Mouse (Mus musculus): ENCODE data around the gene Khdc1a. TPM values are rescaled to one million over a fixed set of nuclear protein-coding genes. Genes with fewer than 3 reads are reported as not detected.
"Not testable (repeated sequence)": the region's sequence is repeated elsewhere in the genome, so short reads cannot be mapped to it uniquely, and the experiment has no call there.

Khdc1a gene
- total RNA-seq (2021) = not detected
- long read RNA-seq, experiment 1 = 0 reads
- long read RNA-seq, experiment 2 = 0 reads

DNA sequence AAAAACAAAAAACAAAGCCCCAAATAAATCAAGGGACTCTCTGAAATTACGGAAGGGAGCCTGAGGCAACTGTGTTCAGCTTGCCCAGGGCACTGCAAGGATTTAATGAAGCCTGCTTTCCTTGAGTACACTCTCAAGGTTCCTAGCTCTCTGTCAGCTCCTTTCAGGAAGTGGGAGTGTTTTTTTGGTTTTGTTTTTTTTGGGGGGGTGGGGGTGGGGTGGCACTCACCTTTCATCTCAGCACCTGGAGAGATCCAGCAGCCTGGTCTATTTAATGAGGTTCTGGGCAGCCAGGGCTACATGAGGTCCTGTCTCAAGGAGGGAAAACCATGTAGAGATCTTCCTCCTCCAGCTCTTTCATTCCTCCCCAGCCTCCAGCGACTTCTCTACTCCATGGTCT is at the start of gene Khdc1a:
Gene Khdc1a, plus strand, starts transcription at position 301 of the 400 bp plus-strand sequence.
- no peak for DNase-seq

DNA sequence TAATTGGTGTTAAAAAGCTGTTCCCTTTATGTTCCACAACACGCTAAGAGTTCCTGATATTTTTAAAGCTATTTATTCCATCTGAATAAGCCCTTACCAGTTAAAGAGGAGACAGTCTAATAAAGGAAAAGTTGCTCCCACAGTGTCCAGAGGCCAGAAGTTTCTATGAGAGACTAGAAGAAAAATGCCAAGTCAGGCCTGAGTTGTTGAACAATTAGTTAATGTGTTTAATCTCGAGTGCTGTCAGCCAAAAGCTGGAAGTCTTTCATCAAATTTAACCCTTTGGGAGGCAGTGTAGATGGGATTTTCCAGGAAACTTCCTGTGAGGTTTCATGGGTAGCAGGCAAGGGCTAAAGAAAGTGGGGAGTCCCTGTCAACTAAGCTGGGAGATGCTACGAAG is 49.6 kb upstream of the Khdc1a start:
- DNase-seq = no peak

DNA sequence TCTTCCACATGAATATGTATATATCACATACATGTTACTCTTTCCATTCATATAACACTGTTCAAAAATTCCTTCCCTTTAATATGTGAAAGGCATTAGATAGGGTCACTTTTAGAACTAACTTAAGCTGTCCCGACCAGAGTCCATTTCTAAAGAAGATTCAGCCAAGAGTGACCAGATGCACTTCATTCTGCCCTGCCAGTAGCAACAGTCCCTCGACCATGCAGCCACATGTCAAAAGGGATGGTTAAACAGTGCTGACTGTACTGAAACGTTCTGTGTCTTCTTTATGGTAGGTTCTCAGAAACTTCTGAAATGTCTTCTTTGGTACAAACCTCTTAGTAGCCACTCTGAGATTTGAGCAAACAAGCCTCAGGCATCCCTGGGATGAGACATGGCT is 47.8 kb upstream of the Khdc1a start:
- no peak for DNase-seq

DNA sequence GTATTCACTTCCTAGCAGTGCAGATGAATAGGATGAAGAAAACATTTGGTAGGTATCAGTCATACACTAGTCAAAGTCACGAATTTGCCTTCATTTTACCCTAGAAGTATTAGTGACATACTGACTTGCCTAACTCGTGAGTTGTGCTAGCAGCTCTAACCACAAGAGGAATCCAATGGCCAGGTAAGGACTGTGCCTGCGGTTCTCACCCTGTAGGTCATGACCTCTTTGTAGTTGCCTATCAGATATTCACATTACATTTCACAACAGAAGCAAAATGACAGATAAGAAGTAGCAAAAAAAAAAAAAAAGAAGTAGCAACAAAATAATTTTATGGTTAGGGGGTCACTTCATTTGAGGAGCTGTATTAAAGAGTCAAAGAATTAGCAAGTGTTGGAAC is 45.3 kb upstream of the Khdc1a start:
- no peak for DNase-seq

DNA sequence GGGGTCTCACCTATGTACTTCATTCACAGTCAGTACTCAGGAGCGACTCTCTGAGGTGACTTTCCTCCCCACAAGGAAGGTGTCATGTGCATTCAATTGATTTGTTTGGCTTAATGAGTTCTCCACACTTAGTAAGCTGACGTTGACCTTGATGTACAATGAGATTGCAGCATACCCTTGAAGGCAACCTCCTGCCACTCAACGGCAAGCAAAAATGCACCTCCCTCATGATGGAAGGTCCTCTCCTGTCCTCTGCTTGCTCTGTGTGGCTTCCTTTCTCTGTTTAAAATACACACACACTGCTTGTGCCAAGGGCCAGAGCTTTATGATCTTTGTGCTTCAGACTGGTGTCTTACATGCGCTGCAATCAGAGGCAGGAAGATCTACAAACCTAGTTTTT is 44.8 kb upstream of the Khdc1a start:
- DNase-seq = no peak

DNA sequence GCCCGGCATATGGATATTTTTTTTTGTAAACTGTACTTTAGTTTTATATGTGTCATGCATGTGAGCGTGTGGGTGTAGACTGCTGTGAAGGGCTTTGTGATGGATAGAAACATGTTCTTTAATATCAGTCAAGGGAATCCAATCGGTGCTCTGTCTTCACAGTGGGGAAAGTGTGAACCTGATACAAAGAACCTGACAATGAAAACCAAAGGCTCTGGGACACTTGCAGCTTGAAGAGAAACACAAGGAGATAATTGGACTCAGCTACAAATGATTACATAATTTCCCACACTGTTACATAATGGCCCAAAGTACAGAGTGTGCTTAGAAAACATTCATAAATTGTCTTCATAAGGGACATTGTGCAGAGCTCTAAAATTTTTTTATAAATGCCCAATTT is 44.0 kb upstream of the Khdc1a start:
- peak; percentile 19 to 26 for DNase-seq

DNA sequence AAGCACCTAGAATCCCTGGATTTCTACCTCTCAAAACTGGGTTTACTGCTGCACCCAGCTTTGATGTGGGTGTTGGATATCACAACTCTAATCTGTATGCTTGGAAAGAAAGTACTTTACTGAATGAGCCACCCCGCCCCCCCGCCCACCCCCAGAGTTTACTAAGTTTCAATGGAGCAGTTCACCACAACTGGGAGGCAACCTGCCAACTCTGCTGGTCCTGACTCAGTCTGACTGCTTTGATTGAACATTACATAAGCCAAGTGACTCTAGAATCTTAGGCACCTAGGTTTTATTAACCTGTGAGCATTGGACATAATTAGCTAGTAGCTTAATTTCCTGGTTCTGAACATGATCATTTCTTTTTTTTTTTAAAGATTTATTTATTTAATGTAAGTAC is 35.1 kb upstream of the Khdc1a start:
- DNase-seq = no peak

DNA sequence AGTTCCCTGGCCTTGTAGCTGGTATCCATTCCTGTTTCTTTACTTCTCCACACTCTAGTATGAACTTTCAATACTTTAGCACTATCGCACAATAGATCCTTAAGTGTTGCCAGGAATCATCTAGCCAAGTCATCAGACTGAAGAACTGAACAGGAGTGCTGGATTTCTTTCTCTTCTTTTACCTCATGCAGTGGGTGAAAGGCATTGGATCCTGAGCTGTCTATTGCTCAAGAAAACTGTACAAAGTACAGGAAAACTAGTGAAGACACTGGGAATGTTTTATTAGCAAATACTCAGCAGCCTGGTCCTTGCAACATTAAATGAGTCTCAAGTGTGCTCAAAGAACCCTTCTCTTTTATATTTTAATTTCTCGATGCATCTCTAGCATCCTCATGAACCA is 33.7 kb upstream of the Khdc1a start:
- no peak for DNase-seq

DNA sequence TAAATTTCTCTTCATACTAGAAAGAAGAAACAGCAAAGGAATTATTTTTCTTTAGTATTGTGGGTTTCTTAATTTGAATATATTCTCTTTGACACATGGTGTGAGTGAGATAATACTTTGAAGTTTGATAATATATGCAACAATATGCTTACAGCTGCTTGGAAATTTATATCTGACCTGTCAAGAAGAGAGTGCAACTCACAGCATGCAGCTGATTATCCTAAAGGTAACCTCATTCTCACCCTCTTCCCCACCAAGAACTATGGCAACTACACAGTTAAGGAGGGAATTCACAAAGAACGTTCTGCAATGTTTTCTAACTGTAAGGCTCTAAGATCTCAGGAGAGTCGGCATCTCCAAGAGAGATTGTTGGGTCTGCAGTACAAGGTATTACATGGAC is 33.1 kb upstream of the Khdc1a start:
- DNase-seq = no peak

DNA sequence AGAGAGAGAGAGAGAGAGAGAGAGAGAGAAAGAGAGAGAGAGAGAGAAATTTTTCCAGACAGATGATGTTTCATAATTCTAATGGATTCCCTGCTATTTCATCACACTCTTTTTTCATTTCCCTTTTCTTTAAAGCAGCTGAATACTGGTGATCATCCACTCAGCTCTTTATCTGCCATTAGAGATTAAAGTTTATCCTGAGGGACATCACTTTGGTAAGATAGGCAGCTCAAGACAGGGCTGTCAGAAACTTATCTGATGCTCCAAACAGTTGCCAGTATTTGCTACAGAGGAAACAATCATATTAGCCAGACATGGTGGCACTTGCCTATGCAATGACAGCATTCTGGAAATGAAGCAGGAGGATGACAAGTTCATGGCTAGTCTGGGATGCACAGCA is 31.2 kb upstream of the Khdc1a start:
- no peak for DNase-seq

DNA sequence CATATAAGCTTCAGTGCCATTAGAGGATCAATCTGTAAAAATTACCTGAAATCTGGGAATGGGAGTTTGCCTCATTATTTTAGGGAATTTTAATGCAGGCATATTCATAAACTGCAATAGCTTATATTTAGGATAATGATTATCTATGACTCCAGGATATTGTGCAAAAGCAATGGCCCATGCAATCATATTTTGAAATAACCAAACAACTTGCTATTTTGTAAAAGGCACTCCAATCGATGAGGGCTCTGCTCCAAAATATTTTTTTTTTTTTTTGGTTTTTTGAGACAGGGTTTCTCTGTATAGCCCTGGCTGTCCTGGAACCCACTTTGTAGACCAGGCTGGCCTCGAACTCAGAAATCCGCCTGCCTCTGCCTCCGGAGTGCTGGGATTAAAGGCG is 29.2 kb upstream of the Khdc1a start:
- not testable (repeated sequence) for DNase-seq

DNA sequence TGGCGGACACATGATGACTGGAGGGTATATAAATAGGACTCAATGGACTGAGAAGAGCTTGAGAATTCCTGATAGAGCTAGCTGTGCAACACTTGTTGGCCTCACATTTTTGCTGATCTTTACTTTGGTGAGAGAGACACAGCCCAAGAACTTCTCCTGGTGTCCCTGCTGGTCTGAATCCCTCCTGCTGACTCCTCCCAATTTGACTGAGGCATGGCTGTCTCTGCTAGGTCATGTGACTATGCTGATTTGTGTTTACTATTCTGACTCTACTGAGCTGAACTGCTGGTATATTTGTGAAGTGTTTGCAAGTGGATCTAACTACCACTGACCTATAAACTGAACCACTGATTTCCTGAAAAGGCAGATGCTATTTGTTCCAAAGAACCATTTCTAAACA is 27.8 kb upstream of the Khdc1a start:
- DNase-seq = no peak

DNA sequence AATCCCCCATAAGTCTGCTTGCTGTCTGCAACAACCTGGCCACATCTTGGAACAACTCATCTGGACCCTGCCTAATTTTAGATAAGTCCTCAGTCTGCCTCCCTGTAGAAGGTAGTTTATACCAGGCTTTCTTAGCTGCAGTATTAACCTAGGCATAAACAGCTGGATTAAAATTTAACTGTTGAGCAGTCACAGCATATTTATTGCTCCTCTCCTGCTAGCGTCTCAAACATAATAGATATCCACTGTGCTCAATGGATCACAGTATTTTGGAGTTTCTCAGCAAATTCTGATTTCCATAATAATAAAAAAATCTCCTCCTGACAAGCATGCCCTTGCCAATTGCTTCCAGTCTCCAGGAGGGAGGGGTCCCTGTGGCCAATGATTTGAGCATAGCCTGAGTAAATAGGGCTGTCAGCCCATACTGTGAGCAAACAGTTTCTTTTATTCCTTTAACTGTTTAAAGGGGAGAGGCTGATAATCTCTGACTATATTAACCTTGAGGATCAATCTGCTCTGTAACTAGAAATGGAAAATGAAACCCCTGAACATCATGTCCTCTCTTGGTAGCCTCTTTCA is 25.4 kb upstream of the Khdc1a start:
- no peak for DNase-seq

DNA sequence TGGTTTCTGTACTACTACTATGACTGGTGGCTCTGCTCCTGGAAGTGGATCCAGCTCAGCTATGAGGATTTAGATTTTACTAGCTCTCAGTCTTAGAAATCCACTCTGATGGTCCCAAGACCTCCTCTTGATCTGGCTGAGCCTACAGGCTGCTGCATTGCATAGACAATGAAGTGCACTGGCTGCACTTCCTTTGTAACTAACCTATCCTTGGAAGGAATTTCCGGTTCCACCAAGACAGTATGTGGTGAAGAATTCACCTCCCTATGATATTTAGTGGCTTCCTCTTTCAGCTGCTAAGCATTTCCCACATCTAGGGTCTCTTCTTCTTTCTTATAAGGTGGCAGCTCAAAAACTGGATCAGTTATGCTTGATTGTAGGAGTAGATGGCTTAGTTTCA is 24.8 kb upstream of the Khdc1a start:
- no peak for DNase-seq

DNA sequence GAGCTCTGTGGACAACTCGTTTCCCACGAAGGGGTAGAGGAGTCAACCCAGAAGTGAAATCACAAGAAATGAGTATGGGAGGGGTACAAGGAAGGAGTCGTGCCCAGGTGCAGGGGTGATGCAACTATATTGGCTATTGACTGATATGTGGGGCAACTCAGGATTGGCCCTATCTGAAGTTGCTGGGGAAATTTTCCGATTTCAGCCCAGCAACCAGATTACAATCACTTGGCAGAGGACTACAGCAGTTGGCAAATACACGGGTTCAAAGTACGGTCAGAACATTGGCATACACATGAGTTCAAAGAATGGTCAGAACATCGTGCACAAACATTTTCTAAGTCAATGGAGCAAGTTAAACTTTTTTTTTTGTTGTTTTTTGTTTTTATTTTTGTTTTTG is 22.7 kb upstream of the Khdc1a start:
- no peak for DNase-seq

DNA sequence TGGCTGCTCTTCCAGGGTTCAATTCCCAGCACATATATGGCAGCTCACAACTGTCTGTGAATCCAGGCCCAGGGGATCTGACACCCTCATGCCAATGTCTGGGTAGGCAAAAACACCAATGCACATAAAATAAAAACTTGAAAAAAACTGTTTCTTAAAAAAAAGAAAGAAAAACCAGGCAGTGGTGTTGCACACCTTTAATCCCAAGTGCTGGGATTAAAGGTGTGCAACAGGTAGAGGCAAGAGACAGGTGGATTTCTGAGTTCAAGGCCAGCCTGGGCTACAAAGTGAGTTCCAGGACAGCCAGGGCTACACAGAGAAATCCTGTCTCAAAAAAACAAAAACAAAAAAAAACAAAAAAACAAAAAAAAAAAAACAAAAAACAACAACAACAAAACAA is 18.3 kb upstream of the Khdc1a start:
- not testable (repeated sequence) for DNase-seq

DNA sequence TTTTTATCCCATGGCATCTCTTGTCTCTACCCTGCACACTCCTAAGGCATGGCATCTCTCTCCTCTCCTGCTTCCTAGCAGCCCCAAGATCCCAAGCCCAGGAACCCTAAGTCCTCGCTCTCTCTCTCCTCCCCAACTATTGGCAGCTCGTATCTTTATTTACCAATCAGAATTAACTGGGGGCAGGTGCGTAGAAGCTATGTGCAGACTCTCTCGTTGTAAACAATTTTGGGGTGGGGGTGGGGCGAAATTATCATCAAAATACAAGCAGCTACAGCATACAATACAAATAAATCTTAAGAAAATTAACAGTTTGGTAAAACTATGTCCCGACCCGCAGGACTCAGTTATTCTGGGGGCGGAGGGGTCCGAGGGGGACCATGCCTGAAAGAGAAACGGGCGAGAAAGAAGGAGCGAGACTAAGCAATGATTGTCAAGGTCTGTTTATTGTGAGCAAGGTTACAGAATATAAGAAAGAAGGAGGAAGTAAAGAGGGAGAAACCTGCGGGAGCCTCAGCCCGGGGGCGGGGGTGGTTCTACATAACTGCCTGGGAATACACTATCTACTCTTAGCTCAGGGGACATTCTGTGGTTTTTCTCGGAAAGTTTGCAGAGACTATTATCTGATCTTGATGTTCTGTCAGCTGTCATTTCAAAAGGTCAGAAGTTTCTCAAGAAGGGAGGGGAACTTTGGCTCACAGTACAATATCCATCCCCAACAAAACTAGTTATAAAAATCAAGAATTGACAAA is 16.0 kb upstream of the Khdc1a start:
- DNase-seq = peak in 1 of 2 experiments; percentile 2

DNA sequence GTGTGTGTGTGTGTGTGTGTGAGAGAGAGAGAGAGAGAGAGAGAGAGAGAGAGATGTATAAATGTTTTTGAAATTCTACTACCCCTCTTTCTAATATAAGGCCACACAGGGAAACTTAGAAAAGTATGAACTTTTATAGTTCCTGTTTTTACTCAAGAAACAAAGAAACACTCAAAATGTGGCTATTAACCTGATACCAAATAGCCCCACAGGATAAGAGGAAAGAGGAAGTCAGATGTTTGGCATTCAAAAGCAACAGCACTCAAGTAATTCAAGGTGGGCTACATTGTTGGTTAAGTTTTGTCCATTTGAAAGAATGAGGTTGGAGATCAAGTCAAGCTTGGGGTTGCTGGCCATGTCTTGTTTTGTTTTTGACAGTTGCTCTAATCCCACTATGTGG is 13.6 kb upstream of the Khdc1a start:
- no peak for DNase-seq

DNA sequence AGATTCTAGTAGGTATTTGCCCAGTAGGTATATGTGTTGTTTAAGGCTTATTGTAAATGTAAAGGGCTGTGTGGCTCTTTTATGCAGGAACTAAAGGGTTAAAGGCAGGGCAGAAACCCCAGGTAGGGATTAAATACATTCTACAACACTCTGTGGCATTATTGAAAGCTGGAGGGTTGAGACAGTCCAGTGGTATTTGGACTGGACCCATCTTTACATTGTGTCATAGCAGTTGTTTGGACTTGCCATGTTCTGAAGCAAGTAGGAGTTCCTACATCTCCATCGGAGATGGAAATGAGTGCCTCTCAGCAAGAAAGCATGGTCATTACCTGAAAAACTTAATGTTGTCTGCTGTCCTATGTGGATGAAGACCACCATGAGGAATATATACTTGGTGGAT is 8.7 kb upstream of the Khdc1a start:
- DNase-seq = no peak

DNA sequence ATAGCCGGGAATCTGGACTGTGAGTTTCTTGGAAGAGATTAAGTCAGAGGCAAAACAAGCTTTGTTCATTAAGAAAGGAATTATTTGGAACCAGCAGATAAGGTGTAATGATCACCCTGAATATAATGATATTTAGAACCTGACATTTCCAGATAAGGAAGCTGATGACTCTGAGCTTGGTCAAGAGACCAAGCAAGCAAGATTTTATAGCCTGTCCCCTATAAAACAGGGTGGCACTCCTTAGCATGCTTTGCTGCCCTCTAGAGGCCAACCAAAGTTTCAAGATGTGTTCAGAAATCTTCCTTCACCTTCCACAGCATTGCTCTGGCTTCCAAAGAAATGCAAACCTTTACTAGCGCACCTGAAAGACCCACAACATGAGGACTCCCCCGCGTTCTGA is 5.2 kb upstream of the Khdc1a start:
- DNase-seq = peak; percentile 48 to 78

DNA sequence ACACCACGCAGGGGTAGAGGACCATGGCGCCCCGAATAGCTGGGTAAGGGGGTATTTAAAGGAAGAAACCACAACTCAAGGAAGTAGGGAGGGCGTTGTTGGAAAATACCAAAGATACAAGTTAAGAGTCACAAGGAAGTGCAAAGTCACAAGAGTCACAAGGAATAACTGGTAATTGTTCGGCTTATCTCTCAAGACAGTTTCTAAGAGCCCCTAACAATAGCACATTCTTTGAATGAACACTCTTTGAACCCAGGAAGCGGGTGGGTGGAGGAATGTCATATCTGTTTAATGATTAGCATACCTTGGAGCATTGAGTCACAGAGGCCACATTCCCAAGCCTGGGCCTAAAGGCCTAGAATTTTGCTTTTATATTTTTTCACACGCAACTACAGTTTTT is 4.7 kb upstream of the Khdc1a start:
- not testable (repeated sequence) for DNase-seq

DNA sequence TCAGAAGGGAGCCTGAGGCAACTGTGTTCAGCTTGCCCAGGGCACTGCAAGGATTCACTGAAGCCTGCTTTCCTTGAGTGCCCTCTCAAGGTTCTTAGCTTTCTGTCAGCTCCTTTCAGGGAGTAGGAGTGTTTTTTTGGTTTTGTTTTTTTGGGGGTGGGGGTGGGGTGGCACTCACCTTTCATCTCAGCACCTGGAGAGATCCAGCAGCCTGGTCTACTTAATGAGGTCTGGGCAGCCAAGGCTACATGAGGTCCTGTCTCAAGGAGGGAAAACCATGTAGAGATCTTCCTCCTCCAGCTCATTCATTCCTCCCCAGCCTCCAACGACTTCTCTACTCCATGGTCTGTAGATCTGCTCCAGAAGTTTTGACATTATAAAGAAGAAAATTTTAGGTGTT is 18.6 kb downstream of the Khdc1a start, which contains the start of gene Khdc1c:
Gene Khdc1c, plus strand, starts transcription at position 301 of the 400 bp plus-strand sequence.
- not testable (repeated sequence) for DNase-seq

DNA sequence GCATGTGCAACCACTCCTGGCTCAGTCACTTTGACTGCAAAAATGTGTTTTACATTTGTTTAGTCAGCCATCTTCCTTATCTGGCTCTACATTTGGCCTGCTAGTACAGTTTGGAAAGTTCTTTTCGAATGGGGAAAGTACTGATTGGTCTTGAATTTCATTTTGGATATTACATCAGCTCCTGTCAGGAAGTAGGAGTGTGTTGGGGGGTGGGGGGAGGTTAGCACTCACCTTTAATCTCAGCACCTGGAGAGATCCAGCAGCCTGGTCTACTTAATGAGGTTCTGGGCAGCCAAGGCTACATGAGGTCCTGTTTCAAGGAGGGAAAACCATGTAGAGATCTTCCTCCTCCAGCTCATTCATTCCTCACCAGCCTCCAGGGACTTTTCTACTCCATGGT is 33.8 kb downstream of the Khdc1a start, which contains the start of gene Khdc1b:
Gene Khdc1b, plus strand, starts transcription at position 301 of the 400 bp plus-strand sequence.
- DNase-seq = no peak

DNA sequence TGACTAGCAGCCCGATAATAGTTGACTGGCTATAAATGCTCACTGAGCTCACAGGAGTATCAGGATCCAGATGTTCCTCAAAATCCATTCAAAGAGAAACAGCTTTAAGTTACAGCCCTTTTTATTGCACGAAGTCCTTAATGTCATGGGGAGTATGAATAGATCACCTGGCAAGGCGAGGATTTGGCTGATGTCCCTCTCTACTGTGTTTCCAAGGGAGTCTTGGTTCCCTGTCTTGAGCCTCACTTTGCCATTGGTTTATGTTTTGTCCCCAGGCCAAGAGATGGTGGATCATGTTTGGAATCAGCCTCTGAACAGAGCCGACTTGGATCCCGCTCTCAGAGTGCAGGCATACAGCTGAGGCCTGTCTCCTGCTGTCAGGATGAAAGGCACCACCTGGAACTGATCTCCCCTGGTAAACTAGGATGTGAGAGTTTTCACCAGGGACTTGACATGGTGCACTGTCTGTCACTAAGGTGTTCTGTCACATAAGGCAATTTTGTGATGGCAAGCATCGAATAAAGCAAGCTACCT is 41.8 kb downstream of the Khdc1a start:
- no peak for DNase-seq

Measured in heart, adult 18-20 months (tissue).